Mouse (Mus musculus): ENCODE data around the gene Sspn. TPM values are rescaled to one million over a fixed set of nuclear protein-coding genes. Genes with fewer than 3 reads are reported as not detected.

Gene Sspn
- polyA plus RNA-seq, 1 experiment from 2014 or later = 6.4 TPM

DNA sequence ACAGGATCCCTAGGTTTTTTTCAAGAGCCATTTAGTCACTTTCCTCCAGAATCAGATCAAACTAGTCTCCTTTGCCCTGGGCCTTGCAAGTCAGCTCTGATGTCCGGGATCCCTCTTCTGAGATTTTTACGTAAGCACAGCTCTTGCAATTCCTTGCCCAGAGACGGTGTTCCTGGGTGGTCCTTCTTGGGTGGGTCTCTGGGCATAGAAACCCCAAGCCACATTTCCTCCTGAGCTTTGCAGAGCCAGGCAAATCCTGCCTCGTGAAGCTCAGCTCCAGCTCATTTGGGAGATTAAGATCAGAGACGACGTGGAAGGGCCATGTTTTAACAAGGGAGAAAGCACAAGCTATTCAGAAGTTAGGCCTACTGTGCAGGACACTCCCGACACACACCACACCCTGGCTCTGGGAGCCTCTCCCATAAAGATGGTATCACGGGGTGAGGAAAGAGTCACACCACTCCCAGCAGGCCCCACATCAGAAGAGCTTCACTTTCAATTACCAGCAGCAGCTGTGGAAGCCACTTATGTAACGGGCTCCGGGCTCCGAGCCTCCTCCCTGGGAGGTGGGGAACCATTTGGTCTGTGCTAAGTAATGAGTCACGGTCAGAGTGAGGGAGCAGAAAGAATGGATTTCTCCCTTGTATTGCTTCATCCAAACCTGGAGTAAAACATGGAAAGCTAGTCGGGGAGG is 67.0 kb downstream of the Sspn start:
- Histone ChIP-seq H3K4me1 (replicated peaks; ENCODE audit: control insufficient read depth, insufficient read depth, low read length) (peaks cover 9% of the 10 kb centered on the region), H3K4me2 (ENCODE audit: low read length) (no peak overlapping the region), H3K4me3 (ENCODE audit: low read depth, low read length) (no peak overlapping the region), H3K9ac (ENCODE audit: low read length) (no peak overlapping the region), H3K27ac (ENCODE audit: low read depth) (no peak overlapping the region), H3K9me3 (ENCODE audit: control insufficient read depth, low read length) (no peaks in the 10 kb centered on the region), H3K27me3 (replicated peaks; ENCODE audit: control insufficient read depth, insufficient read depth, low read length) (no peaks in the 10 kb centered on the region), H3K36me3 (ENCODE audit: control insufficient read depth, insufficient read depth, low read length) (no peaks in the 10 kb centered on the region)
- DNase-seq (ENCODE audit: low spot score) (peak; percentile 60), ATAC-seq (replicated peaks; ENCODE audit: low FRiP score, low TSS enrichment, low read depth) (peak; percentile 58; the same call in 1 of the 2 replicates)
- 19% methylated on average over 13 of the region's 13 CpGs for WGBS

DNA sequence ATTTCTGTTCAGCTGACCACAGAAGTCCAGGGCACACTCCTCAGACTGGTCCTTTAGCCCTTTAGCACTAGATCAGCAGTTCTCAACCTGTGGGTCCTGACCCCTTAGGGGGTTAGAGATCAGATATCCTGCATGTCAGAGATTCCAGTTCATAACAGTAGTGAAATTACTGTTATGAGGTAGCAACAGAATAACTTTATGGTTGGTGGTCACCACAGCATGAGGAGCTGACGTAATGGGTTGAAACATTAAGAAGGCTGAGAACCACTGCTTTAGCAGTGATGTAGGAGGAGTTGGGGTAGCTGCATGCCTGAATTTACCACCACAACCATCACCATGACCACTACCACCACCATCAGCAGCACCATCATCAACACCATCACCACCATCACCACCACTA is 69.3 kb downstream of the Sspn start:
- WGBS = 100% methylated on average over 1 of the region's 1 CpGs
- no peak for ATAC-seq (replicated peaks; ENCODE audit: low FRiP score, low TSS enrichment, low read depth)

DNA sequence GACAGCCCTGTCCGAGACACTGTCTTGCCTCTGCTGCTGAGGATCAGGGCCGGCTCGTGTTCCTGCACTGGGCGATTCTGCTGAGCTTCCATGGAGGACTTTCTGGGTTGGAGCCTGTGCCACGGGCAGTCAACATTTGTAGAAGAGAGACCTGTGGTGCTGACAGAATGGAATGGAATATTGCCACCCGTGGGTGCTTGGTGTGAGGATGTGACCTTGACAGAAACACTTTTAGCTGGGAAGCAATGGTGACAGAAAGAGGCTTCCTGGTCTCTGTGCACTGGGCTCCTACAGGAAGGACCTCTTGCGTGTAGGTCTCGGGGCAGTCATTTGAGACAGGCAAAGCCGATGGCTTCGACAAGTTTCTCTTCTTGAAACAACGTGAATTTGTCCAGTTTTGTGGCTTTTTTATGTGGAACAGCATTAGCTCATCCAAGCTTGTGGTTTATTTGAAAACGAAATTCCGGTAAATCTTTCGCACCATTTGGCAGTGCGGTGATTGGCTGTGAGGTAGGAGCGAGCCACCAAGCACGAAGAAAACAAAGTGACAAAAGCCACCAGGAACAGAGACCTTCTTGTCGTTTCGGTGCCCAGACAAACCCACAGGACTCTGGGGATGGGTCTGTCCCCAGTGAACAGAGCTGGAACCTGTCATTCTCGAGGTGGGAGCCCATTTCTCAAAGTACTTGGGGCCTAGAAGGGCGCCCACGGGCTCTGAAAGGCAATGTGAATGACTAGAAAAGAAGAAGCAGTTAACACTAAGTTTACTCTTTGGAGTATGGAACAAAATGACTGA is 70.2 kb downstream of the Sspn start:
- no peak overlapping the region for H3K27ac ChIP-seq (ENCODE audit: low read depth)
- 88% methylated on average over 22 of the region's 22 CpGs for WGBS
- ATAC-seq (replicated peaks; ENCODE audit: low FRiP score, low TSS enrichment, low read depth) (no peak), DNase-seq (ENCODE audit: low spot score) (no peak)
- no peaks in the 10 kb centered on the region for H3K9me3 ChIP-seq (ENCODE audit: control insufficient read depth, low read length)
- H3K4me2 ChIP-seq (ENCODE audit: low read length) = no peak overlapping the region
- no peaks in the 10 kb centered on the region for H3K27me3 ChIP-seq (replicated peaks; ENCODE audit: control insufficient read depth, insufficient read depth, low read length)
- peaks cover 9% of the 10 kb centered on the region for H3K4me1 ChIP-seq (replicated peaks; ENCODE audit: control insufficient read depth, insufficient read depth, low read length)
- no peaks in the 10 kb centered on the region for H3K36me3 ChIP-seq (ENCODE audit: control insufficient read depth, insufficient read depth, low read length)
- H3K4me3 ChIP-seq (ENCODE audit: low read depth, low read length) = no peak overlapping the region
- no peak overlapping the region for H3K9ac ChIP-seq (ENCODE audit: low read length)

More for the DNA sequence above, 69.3 kb downstream of the Sspn start:
- peaks cover 9% of the 10 kb centered on the region for H3K4me1 ChIP-seq (replicated peaks; ENCODE audit: control insufficient read depth, insufficient read depth, low read length)
- H3K9me3 ChIP-seq (ENCODE audit: control insufficient read depth, low read length) = no peaks in the 10 kb centered on the region
- H3K9ac ChIP-seq (ENCODE audit: low read length) = no peak overlapping the region
- no peak overlapping the region for H3K27ac ChIP-seq (ENCODE audit: low read depth)
- H3K4me2 ChIP-seq (ENCODE audit: low read length) = no peak overlapping the region
- no peaks in the 10 kb centered on the region for H3K27me3 ChIP-seq (replicated peaks; ENCODE audit: control insufficient read depth, insufficient read depth, low read length)
- DNase-seq (ENCODE audit: low spot score) = no peak
- H3K36me3 ChIP-seq (ENCODE audit: control insufficient read depth, insufficient read depth, low read length) = no peaks in the 10 kb centered on the region
- H3K4me3 ChIP-seq (ENCODE audit: low read depth, low read length) = no peak overlapping the region

DNA sequence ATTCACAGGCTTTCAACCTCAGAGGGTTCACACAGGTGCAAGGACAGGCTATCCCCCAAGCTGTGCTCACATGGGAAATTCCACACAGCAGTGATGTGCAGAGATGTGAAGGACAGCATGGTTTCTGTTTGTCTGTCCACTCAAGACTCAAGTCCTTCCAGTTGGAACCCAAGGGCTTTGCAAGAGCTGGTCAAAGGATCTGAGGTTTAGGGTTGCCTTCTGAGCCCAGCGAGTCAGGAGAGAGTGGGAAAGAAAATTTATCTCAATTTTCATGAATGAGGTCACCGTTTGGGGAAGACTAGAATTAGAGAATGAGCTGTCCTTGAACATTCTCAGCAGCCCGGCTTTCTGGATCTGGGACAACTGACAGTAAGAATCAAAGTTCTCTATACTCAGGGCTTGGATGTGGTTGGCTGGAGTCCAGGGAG is 72.7 kb downstream of the Sspn start:
- H3K4me1 ChIP-seq (replicated peaks; ENCODE audit: control insufficient read depth, insufficient read depth, low read length) = peaks cover 4% of the 10 kb centered on the region; the same call in 1 of the 2 replicates
- no peaks in the 10 kb centered on the region for H3K36me3 ChIP-seq (ENCODE audit: control insufficient read depth, insufficient read depth, low read length)
- H3K4me3 ChIP-seq (ENCODE audit: low read depth, low read length) = no peak overlapping the region
- H3K27ac ChIP-seq (ENCODE audit: low read depth) = no peak overlapping the region
- no peak for DNase-seq (ENCODE audit: low spot score)
- no peak for ATAC-seq (replicated peaks; ENCODE audit: low FRiP score, low TSS enrichment, low read depth)
- no peak overlapping the region for H3K9ac ChIP-seq (ENCODE audit: low read length)
- WGBS = 71% methylated on average over 3 of the region's 3 CpGs
- H3K9me3 ChIP-seq (ENCODE audit: control insufficient read depth, low read length) = no peaks in the 10 kb centered on the region
- no peak overlapping the region for H3K4me2 ChIP-seq (ENCODE audit: low read length)
- no peaks in the 10 kb centered on the region for H3K27me3 ChIP-seq (replicated peaks; ENCODE audit: control insufficient read depth, insufficient read depth, low read length)

DNA sequence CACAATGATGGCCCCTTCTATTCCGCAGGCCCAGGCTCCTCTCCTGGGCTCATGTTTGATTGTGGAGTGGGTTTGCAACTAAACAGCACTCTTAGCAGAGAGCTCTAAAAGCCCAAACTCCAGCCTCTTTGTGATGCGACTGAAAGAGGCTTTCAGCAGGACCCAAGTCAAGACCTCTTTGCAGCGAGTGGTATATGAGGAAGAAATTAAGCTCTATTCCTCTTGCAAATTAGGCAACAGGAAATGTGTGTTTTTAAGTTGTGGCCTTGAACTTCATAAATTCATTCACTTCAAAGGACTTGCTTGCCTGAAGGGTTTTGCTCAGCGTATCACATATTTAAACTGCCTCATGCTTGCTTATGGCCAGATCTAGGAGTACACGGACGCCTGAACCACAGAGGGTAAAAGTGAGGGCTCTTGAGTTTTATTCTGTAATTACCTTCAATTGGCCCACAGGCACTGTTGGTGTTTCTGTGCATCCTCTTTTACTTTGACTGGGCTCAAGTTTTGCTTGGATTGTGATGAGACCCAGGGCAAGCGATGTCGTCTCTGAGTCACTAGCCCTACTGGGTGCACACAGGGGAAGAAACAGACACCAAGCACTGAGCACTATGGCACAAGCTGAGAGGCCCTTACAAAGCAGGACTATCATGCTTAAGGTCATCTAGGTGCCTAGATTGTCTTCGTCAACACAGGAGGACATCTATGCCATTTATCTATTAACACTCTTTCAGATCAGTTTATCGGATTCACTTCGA is 73.9 kb downstream of the Sspn start:
- Histone ChIP-seq H3K9me3 (ENCODE audit: control insufficient read depth, low read length) (no peaks in the 10 kb centered on the region), H3K4me2 (ENCODE audit: low read length) (no peak overlapping the region), H3K36me3 (ENCODE audit: control insufficient read depth, insufficient read depth, low read length) (no peaks in the 10 kb centered on the region), H3K4me1 (replicated peaks; ENCODE audit: control insufficient read depth, insufficient read depth, low read length) (peaks cover 4% of the 10 kb centered on the region; the same call in 1 of the 2 replicates), H3K4me3 (ENCODE audit: low read depth, low read length) (no peak overlapping the region), H3K27ac (ENCODE audit: low read depth) (no peak overlapping the region), H3K9ac (ENCODE audit: low read length) (no peak overlapping the region), H3K27me3 (replicated peaks; ENCODE audit: control insufficient read depth, insufficient read depth, low read length) (no peaks in the 10 kb centered on the region)
- DNase-seq (ENCODE audit: low spot score) (no peak), ATAC-seq (replicated peaks; ENCODE audit: low FRiP score, low TSS enrichment, low read depth) (no peak)
- WGBS = 86% methylated on average over 11 of the region's 11 CpGs

DNA sequence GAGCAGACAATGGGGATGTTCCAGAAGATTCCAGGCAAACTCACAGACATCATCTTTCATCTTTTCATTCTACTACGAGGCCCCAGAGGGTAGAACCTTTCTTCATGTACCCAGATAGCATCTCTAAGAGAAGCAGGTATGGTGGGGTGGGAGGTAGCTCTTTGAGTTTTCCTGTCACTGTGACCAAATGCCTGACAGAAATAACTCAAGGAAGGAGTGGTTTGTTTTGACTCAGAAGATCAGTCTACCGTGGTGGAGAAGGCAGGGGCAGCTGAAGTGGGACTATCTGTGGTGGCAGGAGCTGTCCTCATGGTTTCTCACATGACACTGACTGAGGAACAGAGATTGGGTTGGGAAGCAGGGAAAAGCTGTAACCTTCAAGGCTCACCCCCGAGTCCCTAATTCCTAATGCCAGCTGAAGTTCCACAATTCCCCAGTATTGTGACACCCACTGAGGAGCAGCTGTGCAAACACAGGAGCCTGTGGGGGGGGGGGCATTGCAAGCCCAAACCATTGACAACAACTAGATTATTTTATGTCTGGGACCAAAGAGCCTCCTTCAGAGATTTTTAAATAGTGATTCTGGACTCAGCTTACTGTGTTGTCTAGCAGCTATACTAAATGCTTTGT is 74.6 kb downstream of the Sspn start:
- WGBS = 60% methylated on average over 3 of the region's 3 CpGs
- H3K4me1 ChIP-seq (replicated peaks; ENCODE audit: control insufficient read depth, insufficient read depth, low read length) = peaks cover 4% of the 10 kb centered on the region; the same call in 1 of the 2 replicates

DNA sequence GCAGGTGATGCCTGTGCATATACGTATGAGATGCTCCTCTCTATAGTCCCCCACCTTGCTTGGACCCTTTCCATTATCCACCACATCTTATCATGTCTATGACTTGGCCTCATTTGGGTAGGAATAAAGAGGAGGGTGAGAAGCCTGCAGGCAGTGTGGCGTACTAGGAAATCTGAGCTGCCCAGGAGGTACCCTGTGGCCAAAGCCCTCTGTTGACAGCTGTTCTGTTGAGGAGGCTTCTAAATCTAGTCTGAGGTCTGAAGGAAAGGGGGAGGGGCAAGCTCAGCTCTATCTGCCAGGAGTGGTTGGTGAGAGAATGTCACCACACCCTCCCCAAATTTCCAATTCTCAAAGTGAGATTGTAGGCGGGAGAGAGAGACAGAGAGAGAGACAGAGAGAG is 75.3 kb downstream of the Sspn start:
- 82% methylated on average over 3 of the region's 3 CpGs for WGBS
- peaks cover 4% of the 10 kb centered on the region; the same call in 1 of the 2 replicates for H3K4me1 ChIP-seq (replicated peaks; ENCODE audit: control insufficient read depth, insufficient read depth, low read length)

More for the DNA sequence above, 74.6 kb downstream of the Sspn start:
- Histone ChIP-seq H3K36me3 (ENCODE audit: control insufficient read depth, insufficient read depth, low read length) (no peaks in the 10 kb centered on the region), H3K27me3 (replicated peaks; ENCODE audit: control insufficient read depth, insufficient read depth, low read length) (no peaks in the 10 kb centered on the region), H3K9ac (ENCODE audit: low read length) (no peak overlapping the region), H3K9me3 (ENCODE audit: control insufficient read depth, low read length) (no peaks in the 10 kb centered on the region), H3K4me3 (ENCODE audit: low read depth, low read length) (no peak overlapping the region), H3K4me2 (ENCODE audit: low read length) (no peak overlapping the region), H3K27ac (ENCODE audit: low read depth) (no peak overlapping the region)
- ATAC-seq (replicated peaks; ENCODE audit: low FRiP score, low TSS enrichment, low read depth) (no peak), DNase-seq (ENCODE audit: low spot score) (no peak)

DNA sequence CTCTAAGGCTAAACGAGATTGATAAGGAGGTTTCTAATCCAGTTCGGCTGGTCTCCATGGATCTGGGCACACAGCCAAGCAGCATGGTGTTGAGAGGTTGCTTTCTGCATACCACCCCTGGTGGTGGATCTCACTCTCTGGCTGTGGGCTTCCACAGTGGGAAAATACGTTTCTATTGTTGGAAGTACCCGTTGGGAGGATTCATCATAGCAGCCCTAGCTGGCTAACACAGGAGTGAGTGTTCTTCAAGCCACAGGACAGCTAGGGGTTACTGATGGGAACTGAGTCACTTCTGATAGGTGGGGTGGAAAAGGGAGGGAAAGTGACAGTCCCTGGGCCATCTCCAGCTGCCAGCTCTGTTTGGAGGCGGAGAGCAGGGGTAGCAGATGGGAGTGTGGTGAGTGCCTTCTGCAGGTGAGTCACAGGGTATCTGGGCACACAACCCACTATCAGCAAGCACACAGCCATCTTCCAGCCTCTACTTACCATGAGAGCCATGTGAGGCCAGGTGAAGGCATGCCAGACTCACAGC is 77.1 kb downstream of the Sspn start:
- 37% methylated on average over 5 of the region's 5 CpGs for WGBS
- H3K4me1 ChIP-seq (replicated peaks; ENCODE audit: control insufficient read depth, insufficient read depth, low read length) = peaks cover 4% of the 10 kb centered on the region; the same call in 1 of the 2 replicates
- no peak overlapping the region for H3K4me3 ChIP-seq (ENCODE audit: low read depth, low read length)
- no peaks in the 10 kb centered on the region for H3K27me3 ChIP-seq (replicated peaks; ENCODE audit: control insufficient read depth, insufficient read depth, low read length)
- H3K36me3 ChIP-seq (ENCODE audit: control insufficient read depth, insufficient read depth, low read length) = no peaks in the 10 kb centered on the region
- H3K4me2 ChIP-seq (ENCODE audit: low read length) = no peak overlapping the region
- no peaks in the 10 kb centered on the region for H3K9me3 ChIP-seq (ENCODE audit: control insufficient read depth, low read length)
- no peak for DNase-seq (ENCODE audit: low spot score)
- ATAC-seq (replicated peaks; ENCODE audit: low FRiP score, low TSS enrichment, low read depth) = no peak; the same call in 1 of the 2 replicates
- no peak overlapping the region for H3K9ac ChIP-seq (ENCODE audit: low read length)
- no peak overlapping the region; the same call in 1 of the 2 replicates for H3K27ac ChIP-seq (ENCODE audit: low read depth)

More for the DNA sequence above, 75.3 kb downstream of the Sspn start:
- Histone ChIP-seq H3K27me3 (replicated peaks; ENCODE audit: control insufficient read depth, insufficient read depth, low read length) (no peaks in the 10 kb centered on the region), H3K9ac (ENCODE audit: low read length) (no peak overlapping the region), H3K9me3 (ENCODE audit: control insufficient read depth, low read length) (no peaks in the 10 kb centered on the region), H3K27ac (ENCODE audit: low read depth) (no peak overlapping the region), H3K4me2 (ENCODE audit: low read length) (no peak overlapping the region), H3K36me3 (ENCODE audit: control insufficient read depth, insufficient read depth, low read length) (no peaks in the 10 kb centered on the region), H3K4me3 (ENCODE audit: low read depth, low read length) (no peak overlapping the region)
- ATAC-seq (replicated peaks; ENCODE audit: low FRiP score, low TSS enrichment, low read depth) (no peak), DNase-seq (ENCODE audit: low spot score) (no peak)

All from intestine, embryonic 14.5 days (tissue).